Mouse (Mus musculus) kidney, embryonic 14.5 days (tissue): ENCODE results near the gene Morc4. TPM values are rescaled to one million over a fixed set of nuclear protein-coding genes. Genes with fewer than 3 reads are reported as not detected.

ENCODE experiments used
- ATAC-seq: fragments of 200-750 bp; cut with Nextera tagmentation; 2 replicates; pipeline ENCODE4 v1.8.0; 2017; ENCODE audit warnings: moderate number of reproducible peaks, mild to moderate bottlenecking, moderate TSS enrichment, moderate library complexity; ENCODE audit not compliant: low FRiP score, low TSS enrichment
- H3K27ac ChIP-seq: fragments of 300-500 bp; sonication (generic); 2 replicates; pipeline ENCODE4 v1.5.1; 2014; ENCODE audit warnings: low read depth, mild to moderate bottlenecking, low read length, moderate library complexity, mixed read lengths
- H3K27me3 ChIP-seq: fragments of 300-500 bp; sonication (generic); 2 replicates; pipeline ENCODE4 v1.6.1; 2014; ENCODE audit warnings: mild to moderate bottlenecking, low read length; ENCODE audit not compliant: control insufficient read depth, insufficient read depth
- H3K36me3 ChIP-seq: fragments of 300-500 bp; sonication (generic); 2 replicates; pipeline ENCODE4 v1.6.1; 2014; ENCODE audit warnings: low read length, mixed read lengths; ENCODE audit not compliant: control insufficient read depth, insufficient read depth
- H3K4me1 ChIP-seq: fragments of 300-500 bp; sonication (generic); 2 replicates; pipeline ENCODE4 v1.6.1; 2014; ENCODE audit warnings: low read length, mixed read lengths; ENCODE audit not compliant: control insufficient read depth, insufficient read depth
- H3K4me2 ChIP-seq: fragments of 300-500 bp; sonication (generic); replicated peaks from 2 replicates; pipeline ENCODE4 v1.6.1; 2014; ENCODE audit warnings: low read depth, mild to moderate bottlenecking, low read length
- H3K4me3 ChIP-seq: fragments of 300-500 bp; sonication (generic); 2 replicates; pipeline ENCODE4 v1.5.1; 2014; ENCODE audit warnings: mild to moderate bottlenecking, low read length
- H3K9ac ChIP-seq: fragments of 300-500 bp; sonication (generic); 2 replicates; pipeline ENCODE4 v1.6.1; 2014; ENCODE audit warnings: low read depth, mild to moderate bottlenecking, low read length, moderate library complexity
- H3K9me3 ChIP-seq: fragments of 300-500 bp; sonication (generic); 2 replicates; pipeline ENCODE4 v1.6.1; 2016; ENCODE audit warnings: low read length; ENCODE audit not compliant: control insufficient read depth
- WGBS: fragments of 180-500 bp; shearing (Covaris S2); extraction: QIAGEN DNeasy Blood & Tissue Kit; methylation state at CpG from one replicate; pipeline ENCODE4 v1.1.7; 2014; 5-methylcytosine and 5-hydroxymethylcytosine counted together
- polyA plus RNA-seq: library from polyadenylated mRNA; unstranded; fragments of >200 nt; fragmentation: Nextera tagmentation; extraction: Ambion mirVana; gene quantifications from 2 replicates; pipeline ENCODE4 v1.2.1, GENCODE M21; 2014

The Morc4 gene
- polyA plus RNA-seq, 1 experiment from 2014 or later = 10.8 TPM

DNA sequence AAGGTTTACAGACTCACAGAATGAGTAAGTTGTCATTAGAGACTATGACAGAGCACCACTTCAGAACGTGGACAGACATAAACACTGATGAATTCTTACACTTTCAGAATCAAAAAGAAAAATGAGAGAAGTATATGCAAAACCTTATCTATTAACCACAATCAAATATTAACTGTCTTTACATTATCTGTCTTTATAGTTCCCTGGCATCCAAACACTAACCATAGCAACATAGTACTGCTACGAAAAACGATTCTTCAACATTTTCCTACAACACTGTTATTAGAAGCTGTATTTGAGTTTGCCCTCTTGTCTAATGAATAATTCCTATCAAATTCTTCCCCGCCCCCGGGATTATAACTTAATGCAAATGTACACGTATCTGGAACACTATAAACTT lies 30.4 kb downstream of the Morc4 start:
- Histone ChIP-seq H3K27me3 (no peaks in the 10 kb centered on the region), H3K4me1 (no peaks in the 10 kb centered on the region), H3K4me2 (no peak overlapping the region), H3K9ac (no peak overlapping the region), H3K27ac (no peak overlapping the region), H3K36me3 (no peaks in the 10 kb centered on the region), H3K4me3 (no peak overlapping the region), H3K9me3 (no peaks in the 10 kb centered on the region)
- ATAC-seq = no peak
- WGBS = 83% methylated on average over 6 of the region's 6 CpGs

DNA sequence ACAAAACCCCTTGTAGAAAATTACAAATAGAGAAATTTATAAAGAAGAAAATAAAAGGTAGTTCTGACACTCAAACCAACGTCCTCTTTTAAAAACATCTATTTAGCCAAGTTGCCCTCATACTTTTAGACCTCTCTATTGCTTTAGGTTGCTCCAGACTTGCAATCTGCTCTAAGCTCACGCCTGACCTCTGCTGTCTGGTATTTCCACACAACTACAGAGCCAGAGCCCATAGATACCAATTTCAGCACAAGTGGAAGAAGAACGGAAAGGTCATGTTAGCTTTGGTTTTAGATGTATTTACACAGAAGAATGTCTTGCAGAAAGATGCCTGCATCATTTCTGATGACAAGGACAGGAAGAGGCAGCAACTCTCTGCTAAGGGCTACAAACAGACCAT lies 32.4 kb downstream of the Morc4 start:
- Histone ChIP-seq H3K4me2 (no peak overlapping the region), H3K9ac (no peak overlapping the region), H3K27ac (no peak overlapping the region), H3K36me3 (no peaks in the 10 kb centered on the region), H3K4me1 (no peaks in the 10 kb centered on the region), H3K4me3 (no peak overlapping the region), H3K27me3 (no peaks in the 10 kb centered on the region), H3K9me3 (no peaks in the 10 kb centered on the region)
- no peak for ATAC-seq
- 57% methylated on average over 3 of the region's 3 CpGs for WGBS

DNA sequence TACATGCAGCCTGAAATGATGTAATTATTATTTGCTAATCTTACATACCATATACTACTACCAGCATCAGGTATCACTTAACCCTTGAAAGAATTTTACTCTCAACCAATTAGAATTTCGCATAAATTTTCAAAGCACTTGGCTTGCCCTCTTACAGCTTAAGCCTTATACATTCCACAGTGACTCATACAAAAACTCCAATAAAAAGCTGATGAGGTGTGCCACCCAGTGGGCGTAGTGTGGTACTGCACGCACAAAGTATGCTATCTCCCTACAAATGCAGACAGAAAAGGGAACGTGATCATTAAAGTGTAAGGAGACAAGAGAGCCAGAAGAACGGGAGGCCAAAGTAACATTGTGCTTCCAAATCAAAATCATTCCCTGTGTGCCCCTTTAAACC lies 39.0 kb downstream of the Morc4 start:
- WGBS = 16% methylated on average over 5 of the region's 5 CpGs
- Histone ChIP-seq H3K4me3 (no peak overlapping the region), H3K27ac (no peak overlapping the region), H3K9ac (no peak overlapping the region), H3K36me3 (no peaks in the 10 kb centered on the region), H3K9me3 (no peaks in the 10 kb centered on the region), H3K27me3 (no peaks in the 10 kb centered on the region), H3K4me1 (no peaks in the 10 kb centered on the region), H3K4me2 (no peak overlapping the region)
- ATAC-seq = no peak

DNA sequence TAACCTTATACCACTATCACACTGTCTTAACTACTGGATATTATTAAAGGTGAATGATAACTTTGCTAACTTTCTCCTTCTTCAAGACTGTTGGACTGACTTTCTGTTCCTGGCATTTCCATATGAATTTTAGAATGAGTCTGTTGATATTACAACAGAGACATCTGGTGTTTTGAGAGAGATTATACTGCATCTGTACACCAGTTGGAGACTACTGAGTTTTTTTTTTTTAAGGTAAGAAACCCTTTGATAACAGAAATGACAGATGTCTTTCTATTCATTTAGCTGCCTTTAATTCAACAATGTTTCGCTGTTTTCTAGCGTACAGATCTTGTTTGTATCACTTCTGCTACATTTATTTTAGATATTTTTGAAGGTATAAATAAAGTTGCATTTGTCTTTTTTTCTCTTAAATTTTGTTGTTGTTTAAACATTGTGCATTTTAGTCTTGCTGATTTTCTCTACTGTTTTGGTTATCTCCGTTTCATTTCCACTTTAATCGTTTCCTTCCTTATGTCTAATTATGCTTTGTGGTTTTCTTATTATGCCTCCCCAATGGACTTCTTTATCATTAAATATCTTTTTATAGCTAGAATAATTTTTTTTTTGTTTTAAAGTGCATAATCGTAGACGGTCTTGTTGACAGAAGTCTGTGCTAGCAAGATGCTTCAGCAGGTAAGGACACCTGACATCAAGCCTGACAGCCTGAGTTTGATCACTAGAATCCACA lies 42.9 kb downstream of the Morc4 start:
- WGBS = 92% methylated on average over 6 of the region's 6 CpGs
- H3K36me3 ChIP-seq = no peaks in the 10 kb centered on the region

DNA sequence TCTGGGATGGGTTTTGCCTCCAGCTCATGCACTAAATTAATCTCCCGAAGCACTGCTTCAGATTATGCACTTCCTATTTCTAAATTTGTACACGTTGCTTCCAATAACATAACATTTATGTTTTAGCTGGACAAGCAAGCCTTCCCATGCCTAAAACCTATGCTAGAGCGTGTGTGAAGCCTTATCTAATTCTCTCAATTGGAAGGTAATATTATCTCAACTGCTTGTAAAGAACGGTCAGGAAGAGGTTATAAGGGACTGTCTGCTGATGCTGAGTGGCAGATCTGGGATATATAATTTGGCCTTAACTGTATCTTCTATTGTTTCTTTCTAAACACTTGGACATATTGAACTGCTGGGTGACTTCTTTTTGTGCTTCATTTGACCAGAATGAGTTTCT lies 44.6 kb downstream of the Morc4 start:
- H3K27me3 ChIP-seq = no peaks in the 10 kb centered on the region
- ATAC-seq = no peak
- 94% methylated on average over 4 of the region's 4 CpGs for WGBS
- no peaks in the 10 kb centered on the region for H3K36me3 ChIP-seq
- no peaks in the 10 kb centered on the region for H3K9me3 ChIP-seq
- H3K27ac ChIP-seq = no peak overlapping the region
- no peak overlapping the region for H3K9ac ChIP-seq
- H3K4me2 ChIP-seq = no peak overlapping the region
- no peak overlapping the region for H3K4me3 ChIP-seq
- no peaks in the 10 kb centered on the region for H3K4me1 ChIP-seq

More for the DNA sequence above, 42.9 kb downstream of the Morc4 start:
- Histone ChIP-seq H3K27ac (no peak overlapping the region), H3K27me3 (no peaks in the 10 kb centered on the region), H3K9ac (no peak overlapping the region), H3K9me3 (no peaks in the 10 kb centered on the region), H3K4me3 (no peak overlapping the region), H3K4me2 (no peak overlapping the region), H3K4me1 (no peaks in the 10 kb centered on the region)
- ATAC-seq = no peak

DNA sequence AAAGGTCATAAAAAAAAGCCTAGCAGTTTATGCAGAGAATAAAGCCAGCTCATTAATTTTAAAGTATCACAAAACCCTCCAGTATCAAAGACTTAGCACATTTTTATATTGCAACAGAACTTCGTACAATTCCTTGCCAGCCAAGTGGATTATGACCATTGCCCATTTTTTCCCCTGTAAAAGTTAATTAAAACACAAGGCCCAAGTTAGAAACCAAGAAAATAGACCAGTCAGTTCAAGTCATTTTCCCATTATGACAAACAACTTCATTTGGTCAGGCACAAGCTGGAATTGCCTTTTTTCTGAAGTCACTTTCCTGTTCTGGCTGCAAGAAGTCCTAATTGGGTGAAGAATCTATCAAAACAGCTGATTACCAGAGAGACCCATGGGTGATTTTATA lies 46.1 kb downstream of the Morc4 start:
- H3K27ac ChIP-seq = no peak overlapping the region
- WGBS = 86% methylated on average over 1 of the region's 1 CpGs
- no peak overlapping the region for H3K4me2 ChIP-seq
- ATAC-seq = no peak
- no peaks in the 10 kb centered on the region for H3K9me3 ChIP-seq
- no peaks in the 10 kb centered on the region for H3K27me3 ChIP-seq
- no peak overlapping the region for H3K4me3 ChIP-seq
- H3K4me1 ChIP-seq = no peaks in the 10 kb centered on the region
- H3K36me3 ChIP-seq = no peaks in the 10 kb centered on the region
- H3K9ac ChIP-seq = no peak overlapping the region

DNA sequence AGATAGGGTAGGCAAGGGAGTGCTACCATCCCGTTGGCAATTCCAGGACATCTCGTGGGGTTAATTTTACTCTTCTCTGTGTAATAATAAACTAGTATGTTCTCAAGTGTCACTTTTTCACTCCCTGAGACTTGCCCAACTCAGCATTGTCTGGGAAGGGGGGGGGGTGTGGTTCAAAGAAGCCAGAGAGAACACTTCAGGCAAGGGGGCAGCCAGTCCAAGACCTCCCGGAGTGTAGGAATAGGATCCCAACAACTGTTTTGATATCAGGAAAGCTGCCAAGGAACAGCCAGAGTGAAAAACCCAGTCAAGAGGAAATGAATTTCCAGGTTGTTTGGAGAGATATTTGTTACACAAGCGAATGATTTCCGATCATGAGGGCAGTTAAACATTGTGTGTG lies 56.3 kb downstream of the Morc4 start:
- Histone ChIP-seq H3K4me2 (no peak overlapping the region), H3K4me1 (no peaks in the 10 kb centered on the region), H3K9me3 (no peaks in the 10 kb centered on the region), H3K27me3 (no peaks in the 10 kb centered on the region), H3K9ac (no peak overlapping the region), H3K36me3 (no peaks in the 10 kb centered on the region), H3K27ac (no peak overlapping the region), H3K4me3 (no peak overlapping the region)
- WGBS = 54% methylated on average over 5 of the region's 5 CpGs
- ATAC-seq = no peak

DNA sequence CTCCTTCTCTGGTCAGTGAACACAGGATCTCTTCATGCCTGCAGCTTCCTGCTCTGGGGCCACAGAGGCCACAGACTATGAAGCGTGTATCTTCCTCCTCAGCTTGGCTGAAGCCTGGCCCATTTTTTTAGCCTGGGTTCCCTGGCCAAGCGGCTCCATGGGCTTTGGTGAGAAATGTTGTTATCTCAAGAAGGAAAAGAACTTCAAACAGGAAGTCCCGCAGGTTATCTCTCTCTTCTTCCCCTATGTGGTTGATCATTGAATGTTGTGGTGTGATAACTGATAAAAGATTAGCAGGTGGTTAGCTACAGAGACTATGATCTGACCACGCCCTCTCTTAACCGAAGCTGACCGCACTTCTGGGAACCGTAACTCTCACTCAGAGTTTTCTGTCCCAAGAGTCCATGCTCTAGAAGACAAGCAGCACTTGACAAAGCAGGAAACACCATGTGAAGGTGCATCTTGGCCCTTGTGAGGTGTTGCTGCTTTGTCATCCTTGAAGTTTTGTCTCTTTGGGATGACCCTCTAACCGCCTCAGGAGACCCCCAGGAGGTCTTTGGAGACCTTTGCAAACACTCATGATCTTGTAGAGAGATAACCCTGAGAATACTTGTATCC lies 57.4 kb downstream of the Morc4 start:
- 87% methylated on average over 8 of the region's 8 CpGs for WGBS
- no peak overlapping the region for H3K4me3 ChIP-seq
- no peak overlapping the region for H3K4me2 ChIP-seq
- no peaks in the 10 kb centered on the region for H3K27me3 ChIP-seq
- no peak overlapping the region for H3K9ac ChIP-seq
- H3K4me1 ChIP-seq = no peaks in the 10 kb centered on the region
- ATAC-seq = no peak
- H3K36me3 ChIP-seq = no peaks in the 10 kb centered on the region
- H3K27ac ChIP-seq = no peak overlapping the region
- H3K9me3 ChIP-seq = no peaks in the 10 kb centered on the region

DNA sequence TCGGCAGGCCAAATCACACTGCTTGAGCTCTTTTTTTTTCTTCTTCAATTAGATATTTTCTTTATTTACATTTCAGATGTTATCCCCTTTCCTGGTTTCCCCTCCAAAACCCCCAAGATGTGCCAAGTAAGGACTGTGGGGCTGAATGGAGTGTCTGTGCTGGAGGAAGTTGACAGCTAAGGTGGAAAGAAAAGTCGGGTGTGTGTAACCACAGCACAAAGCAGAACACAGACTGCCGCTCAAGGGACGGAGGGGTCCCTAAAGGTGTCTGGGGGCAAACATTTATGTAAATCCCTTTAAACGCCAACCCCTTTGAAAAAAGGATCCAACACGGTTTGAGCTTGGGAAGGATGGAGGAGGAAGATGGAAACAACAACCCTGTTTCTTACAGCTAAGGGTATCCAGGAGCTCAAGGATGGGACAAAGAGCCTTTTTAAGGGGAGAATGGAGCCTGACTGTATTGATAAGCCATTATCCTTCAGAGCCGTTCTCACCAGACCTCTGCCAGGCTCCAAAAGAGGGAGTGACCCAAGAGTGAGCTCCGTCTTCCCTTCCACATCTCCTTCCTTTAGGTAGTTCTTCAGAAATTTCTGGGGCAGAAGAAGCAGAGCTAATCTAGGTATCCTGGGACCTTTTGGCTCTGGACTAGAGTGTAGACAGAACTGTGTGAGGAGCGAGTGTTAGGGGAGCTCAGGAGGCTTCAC lies 58.0 kb downstream of the Morc4 start:
- Histone ChIP-seq H3K4me3 (no peak overlapping the region), H3K9me3 (no peaks in the 10 kb centered on the region), H3K4me2 (no peak overlapping the region), H3K9ac (no peak overlapping the region), H3K27ac (no peak overlapping the region), H3K4me1 (no peaks in the 10 kb centered on the region), H3K36me3 (no peaks in the 10 kb centered on the region), H3K27me3 (no peaks in the 10 kb centered on the region)
- no peak for ATAC-seq
- 87% methylated on average over 9 of the region's 9 CpGs for WGBS
